Mouse (Mus musculus): ENCODE measurements around the gene Klk1b8.
"Not testable (repeated sequence)": the region's sequence is repeated elsewhere in the genome, so short reads cannot be mapped to it uniquely, and the experiment has no call there.

The Klk1b8 gene

DNA sequence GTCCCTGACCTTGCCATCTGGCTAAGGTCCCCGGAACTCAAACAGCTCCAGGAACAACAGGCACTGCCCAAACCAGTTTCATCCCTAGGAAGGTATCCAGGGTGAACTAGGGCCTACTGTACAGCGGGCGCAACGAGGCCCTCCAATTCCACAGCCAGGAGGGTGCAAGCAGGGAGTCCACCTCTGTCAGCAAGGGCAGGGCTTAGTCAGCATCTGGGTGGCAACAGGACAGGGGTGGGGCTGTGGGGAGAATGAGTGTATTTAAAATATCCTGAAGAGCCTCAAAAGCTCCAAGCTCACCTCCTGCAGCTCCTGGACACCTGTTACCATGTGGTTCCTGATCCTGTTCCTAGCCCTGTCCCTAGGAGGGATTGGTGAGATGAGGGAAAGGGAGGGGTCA lies 45.1 kb downstream of the Klk1b8 start, which contains the start of gene Klk1b11:
Klk1b11 (plus strand) TSS at position 301 of the 400 bp plus-strand sequence.
- not testable (repeated sequence) for DNase-seq (ENCODE audit: low spot score)

Data from MN1 (cell line).